Mouse (Mus musculus): ENCODE measurements around the gene Psmb5.

GRCm38 (mm10) chr14:54579638-54580037 lies 38.2 kb downstream of the Psmb5 start:
- TF ChIP-seq CTCF (IDR thresholded peaks at IDR 0.05; ENCODE audit: low read depth) (no peak), EP300 (IDR thresholded peaks at IDR 0.05; ENCODE audit: low read depth) (no peak)
